Mouse (Mus musculus) heart, adult 2 months (tissue): ENCODE results near the gene Icam1.

Experiments
- CTCF ChIP-seq: fragments of 200-600 bp; IDR thresholded peaks from 2 replicates; pipeline ENCODE4 v1.8.1; 2022; ENCODE audit warnings: antibody characterized with exemption, mild to moderate bottlenecking, moderate library complexity
- EP300 ChIP-seq: fragments of 200-500 bp; IDR thresholded peaks from 2 replicates; pipeline ENCODE4 v1.6.1; 2011; ENCODE audit warnings: low read depth, low read length, control low read depth; ENCODE audit not compliant: insufficient read depth
- POLR2A ChIP-seq: fragments of 200-500 bp; IDR thresholded peaks from 2 replicates; pipeline ENCODE4 v1.6.1; 2011; ENCODE audit warnings: mild to moderate bottlenecking, low read depth, low read length, control low read depth; ENCODE audit not compliant: insufficient read depth

DNA sequence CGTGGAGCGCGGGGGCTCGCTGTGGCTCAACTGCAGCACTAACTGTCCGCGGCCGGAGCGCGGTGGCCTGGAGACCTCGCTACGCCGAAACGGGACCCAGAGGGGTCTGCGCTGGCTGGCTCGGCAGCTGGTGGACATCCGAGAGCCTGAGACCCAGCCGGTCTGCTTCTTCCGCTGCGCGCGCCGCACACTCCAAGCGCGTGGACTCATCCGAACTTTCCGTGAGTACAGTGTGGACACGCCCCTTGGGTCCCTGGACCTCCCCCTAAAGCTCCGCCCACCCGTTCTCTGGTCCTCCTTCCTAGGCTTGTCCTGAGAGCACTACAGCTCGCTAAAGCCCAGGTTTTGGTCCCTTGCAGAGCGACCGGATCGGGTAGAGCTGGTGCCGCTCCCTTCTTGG is 17.4 kb downstream of the Icam1 start:
- TF ChIP-seq CTCF, result no peak
- no peak for TF ChIP-seq POLR2A
- no peak for TF ChIP-seq EP300
